Mouse (Mus musculus) adrenal gland, adult 18-20 months (tissue): ENCODE data around the gene Dlg1. TPM values are rescaled to one million over a fixed set of nuclear protein-coding genes. Genes with fewer than 3 reads are reported as not detected.
A peak's percentile ranks its signal among the peaks of the same experiment; 100 is the strongest.

ENCODE experiments used
- DNase-seq, 2 experiments: peaks; one replicate each; pipeline ENCODE4 v3.0.0; 2021 to 2022; ENCODE audit warnings: low spot score in 2 of 2
- total RNA-seq, 2 experiments: library from RNA; stranded (reverse); gene quantifications; 1 replicate in 1 of 2; 2 replicates in 1 of 2; pipeline ENCODE4 v1.2.3; 2021

Dlg1 gene
- total RNA-seq, 2 experiments from 2014 or later: 80.1 to 117 TPM

- no peak for DNase-seq
These were observed 238.6 kb downstream of the Dlg1 start for GRCm38 (mm10) chr16:31901886-31902285.

GRCm38 (mm10) chr16:31903239-31903638, 240.0 kb downstream of the Dlg1 start:
- no peak for DNase-seq

DNA sequence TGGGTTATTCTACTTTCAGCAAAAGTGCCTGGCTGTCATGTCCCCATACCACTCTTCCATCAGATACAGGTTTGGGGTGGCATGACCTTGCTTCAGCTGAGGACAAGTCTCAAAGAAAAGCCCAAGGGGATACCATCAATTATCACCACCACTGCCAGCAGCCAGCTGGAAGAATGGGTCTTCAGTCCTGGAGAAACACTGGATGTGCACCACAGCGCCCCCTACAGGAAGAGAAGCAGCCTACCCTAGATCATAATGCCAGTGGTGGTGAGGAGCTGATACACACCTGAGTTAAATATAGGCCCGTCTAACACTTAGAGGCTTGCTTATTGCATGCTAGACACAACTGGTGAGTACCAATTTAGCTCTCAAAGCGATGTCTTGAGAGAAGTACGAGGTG, 242.1 kb downstream of the Dlg1 start:
- no peak for DNase-seq

DNA sequence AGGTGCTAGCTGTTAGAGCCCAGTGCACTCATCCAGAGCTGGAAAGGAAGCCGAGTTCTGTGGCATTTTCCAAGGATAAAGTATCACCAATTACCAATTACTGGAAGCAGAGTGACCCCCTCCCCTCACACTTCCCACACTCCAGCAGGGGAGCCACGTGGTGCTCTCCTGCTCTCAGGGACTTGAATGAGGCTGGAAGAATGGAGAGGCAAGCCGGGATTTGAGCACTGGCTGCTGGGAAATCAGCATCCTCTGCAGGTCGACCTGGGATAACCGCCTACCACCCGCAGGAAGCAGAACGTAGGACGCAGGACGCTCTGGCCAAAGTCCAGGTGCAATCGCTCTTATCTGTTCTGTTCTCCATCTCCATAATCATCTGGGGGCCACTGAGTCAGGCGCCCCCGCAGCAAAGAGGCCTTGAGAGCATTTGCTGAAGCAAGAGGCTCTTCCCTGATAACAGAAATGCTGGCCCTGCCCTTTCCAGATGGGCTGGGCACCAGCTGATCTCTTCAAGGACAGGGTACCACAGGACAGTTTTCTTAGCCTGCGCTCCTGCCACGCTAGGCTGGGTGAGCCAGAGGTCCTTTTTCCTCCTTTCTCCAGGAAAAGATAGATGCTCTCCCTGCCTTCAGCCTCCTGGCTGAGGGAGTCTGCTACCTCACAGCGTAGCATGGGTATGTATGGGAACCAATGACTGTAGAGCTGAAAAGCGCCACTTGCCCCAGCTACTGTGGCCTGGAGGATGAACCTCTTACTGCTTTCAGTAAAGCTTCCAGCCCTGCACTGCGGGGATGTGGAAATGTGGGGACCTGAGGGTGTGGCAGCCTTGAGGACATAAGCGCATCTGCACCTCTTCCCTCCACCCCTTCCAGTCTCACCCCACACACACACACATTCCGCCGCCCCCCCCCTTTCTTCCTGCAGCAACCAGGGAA, 242.9 kb downstream of the Dlg1 start:
- peak in 1 of 2 experiments; percentile 8 for DNase-seq

DNA sequence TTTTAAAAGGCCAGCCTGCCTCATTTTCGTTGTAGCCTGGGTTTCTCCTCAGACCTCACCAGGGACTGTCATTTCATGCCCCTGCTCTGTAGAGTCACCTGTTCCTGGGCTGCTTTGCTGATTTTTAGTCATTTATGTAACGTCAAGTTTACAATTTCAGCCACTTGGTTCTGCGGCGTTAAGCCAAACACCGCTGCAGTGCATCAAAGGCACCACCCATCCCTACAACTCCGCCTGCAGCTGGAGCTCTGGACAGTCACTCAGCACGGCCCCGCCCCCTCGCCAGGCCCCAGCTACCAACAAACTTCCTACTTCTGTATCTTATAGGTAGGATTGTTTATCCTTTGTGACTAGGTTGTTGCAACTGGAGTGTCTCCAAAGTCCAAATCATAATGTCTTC, 243.7 kb downstream of the Dlg1 start:
- peak in 1 of 2 experiments; percentile 21 for DNase-seq

DNA sequence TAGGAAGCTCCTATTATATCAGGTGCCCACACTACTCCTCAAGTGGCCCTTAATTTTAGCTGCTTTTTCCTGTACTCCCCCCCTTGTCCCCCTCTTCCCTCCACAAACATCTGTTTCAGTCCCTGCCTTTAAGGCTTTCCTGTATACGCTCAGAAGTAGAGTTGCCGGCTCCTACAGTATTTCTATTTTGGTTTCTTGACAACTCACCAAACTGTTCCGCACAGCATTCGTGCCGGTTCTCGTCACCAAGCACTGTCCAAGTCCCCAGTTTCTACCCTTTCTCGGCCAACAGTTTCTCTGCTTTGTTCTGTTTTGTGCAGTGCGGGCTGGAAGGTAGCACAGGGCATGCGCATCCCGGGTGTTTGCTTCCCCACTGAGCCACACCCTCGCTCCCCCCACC, 245.7 kb downstream of the Dlg1 start:
- DNase-seq: no peak

DNA sequence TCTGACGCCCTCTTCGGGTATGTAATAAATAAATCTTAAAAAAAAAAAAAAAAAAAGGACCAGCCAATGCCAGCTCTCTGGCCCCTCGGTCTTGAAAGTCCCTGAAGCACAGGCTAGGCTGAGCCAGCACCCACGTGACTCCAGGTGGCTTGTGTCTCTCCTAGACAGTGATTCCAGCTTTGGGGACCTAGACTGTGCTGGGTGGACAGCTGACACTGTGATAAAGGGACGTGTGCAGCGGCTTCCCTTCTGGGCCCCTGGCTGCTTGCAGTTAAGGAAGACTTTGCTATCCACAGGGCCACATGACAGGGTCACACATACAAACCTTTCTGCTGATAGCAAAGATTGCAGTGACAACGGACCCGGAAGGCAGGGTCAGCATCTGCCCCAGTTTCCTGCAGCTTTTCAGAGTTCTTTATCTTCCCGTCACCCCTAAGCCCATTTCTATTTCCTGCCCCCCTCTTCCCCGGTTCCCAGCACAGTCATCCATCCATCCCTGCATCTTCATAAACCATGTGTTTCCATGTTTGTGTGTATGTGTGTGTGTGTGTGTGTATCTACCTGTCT, 247.1 kb downstream of the Dlg1 start:
- DNase-seq: no peak

- DNase-seq: no peak
These were observed 254.5 kb downstream of the Dlg1 start for GRCm38 (mm10) chr16:31917776-31918175.

DNA sequence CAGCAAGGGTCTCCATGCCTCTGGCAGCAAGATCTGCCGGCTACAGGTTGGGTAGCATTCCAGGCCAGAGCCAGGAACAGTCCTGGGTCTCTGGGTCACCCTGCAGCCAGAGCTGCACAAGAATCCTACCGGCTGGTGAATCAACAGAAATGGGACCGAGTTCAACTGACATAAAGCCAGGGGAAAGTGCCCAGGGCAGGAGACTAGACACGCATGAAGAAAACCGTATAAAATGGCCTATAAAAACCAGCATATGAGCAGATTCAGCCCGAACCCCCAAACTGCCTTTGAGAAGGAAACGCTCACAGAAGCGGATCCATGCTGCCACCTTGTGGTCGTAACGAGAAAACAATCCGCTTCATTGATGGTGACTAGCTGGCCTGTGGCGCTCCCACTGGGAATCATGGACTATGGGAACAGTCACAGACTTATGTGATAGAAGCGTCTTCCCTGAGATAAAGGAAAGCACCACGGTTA, 255.0 kb downstream of the Dlg1 start:
- peak; percentile 68 to 73 for DNase-seq

GRCm38 (mm10) chr16:31924368-31924767, 261.1 kb downstream of the Dlg1 start:
- DNase-seq: no peak

Other genes starting within 250 kb of the Dlg1 start
- 10 to 100 TPM in 1 of 2 experiments, 1 to 10 TPM in 1; 5.0 to 23.1 TPM for gene Bdh1, start 241.2 kb upstream of the Dlg1 start, total RNA-seq
- not detected for gene Meltf, start 215.4 kb downstream of the Dlg1 start, total RNA-seq